Mouse (Mus musculus) midbrain, embryonic 14.5 days (tissue): ENCODE data around the gene Tjp1. TPM values are rescaled to one million over a fixed set of nuclear protein-coding genes. Genes with fewer than 3 reads are reported as not detected.
A peak's percentile ranks its signal among the peaks of the same experiment; 100 is the strongest.

Experiments used
- ATAC-seq: fragments of 200-750 bp; cut with Nextera tagmentation; 2 replicates; pipeline ENCODE4 v1.8.0; 2017; ENCODE audit warnings: moderate number of reproducible peaks, moderate library complexity; ENCODE audit not compliant: low FRiP score, low TSS enrichment
- DNase-seq: peaks from one replicate; pipeline ENCODE4 v3.0.0-alpha.2; 2015
- H3K27ac ChIP-seq: fragments of 300-500 bp; sonication (generic); replicated peaks from 2 replicates; pipeline ENCODE4 v1.5.1; 2014; ENCODE audit warnings: mild to moderate bottlenecking, low read depth, low read length, moderate library complexity
- H3K27me3 ChIP-seq: fragments of 300-500 bp; sonication (generic); 2 replicates; pipeline ENCODE4 v1.6.1; 2014; ENCODE audit warnings: low read length, control low read depth, mixed read lengths; ENCODE audit not compliant: control insufficient read depth, insufficient read depth
- H3K36me3 ChIP-seq: fragments of 300-500 bp; sonication (generic); 2 replicates; pipeline ENCODE4 v1.6.1; 2014; ENCODE audit warnings: low read length, control low read depth; ENCODE audit not compliant: control insufficient read depth, insufficient read depth
- H3K4me1 ChIP-seq: fragments of 300-500 bp; sonication (generic); 2 replicates; pipeline ENCODE4 v1.6.1; 2014; ENCODE audit warnings: mild to moderate bottlenecking, antibody characterized with exemption, low read length, control low read depth; ENCODE audit not compliant: control insufficient read depth, insufficient read depth
- H3K4me2 ChIP-seq: fragments of 300-500 bp; sonication (generic); 2 replicates; pipeline ENCODE4 v1.6.1; 2014; ENCODE audit warnings: mild to moderate bottlenecking, low read length, moderate library complexity
- H3K4me3 ChIP-seq: fragments of 300-500 bp; sonication (generic); replicated peaks from 2 replicates; pipeline ENCODE4 v1.5.1; 2014; ENCODE audit warnings: low read depth, low read length
- H3K9ac ChIP-seq: fragments of 300-500 bp; sonication (generic); replicated peaks from 2 replicates; pipeline ENCODE4 v1.6.1; 2014; ENCODE audit warnings: mild to moderate bottlenecking, low read length, moderate library complexity
- H3K9me3 ChIP-seq: fragments of 300-500 bp; sonication (generic); 2 replicates; pipeline ENCODE4 v1.6.1; 2016; ENCODE audit warnings: low read length, control low read depth, mixed read lengths; ENCODE audit not compliant: control insufficient read depth
- WGBS: fragments of 180-500 bp; shearing (Covaris S2); extraction: QIAGEN DNeasy Blood & Tissue Kit; methylation state at CpG from one replicate; pipeline ENCODE4 v1.1.7; 2014; 5-methylcytosine and 5-hydroxymethylcytosine counted together
- polyA plus RNA-seq: library from polyadenylated mRNA; unstranded; fragments of >200 nt; fragmentation: Nextera tagmentation; extraction: Ambion mirVana; gene quantifications from 2 replicates; pipeline ENCODE4 v1.2.1, GENCODE M21; 2014

Tjp1 gene
- 19.6 and 22.4 TPM in 2 replicates for polyA plus RNA-seq

GRCm38 (mm10) chr7:65527071-65528007 lies at the start of gene Tjp1:
Gene Tjp1, minus strand, starts transcription at chr7:65527781.
- Histone ChIP-seq H3K4me3 (peak within 1 kb of the TSS; percentile 65), H3K27me3 (peaks cover 21% of the 10 kb centered on the region), H3K4me1 (0 out of 2 replicates have a peak, but pooled peaks cover 6% of the 10 kb centered on the region), H3K4me2 (peak within 1 kb of the TSS; percentile 71), H3K36me3 (no peaks in the 10 kb centered on the region), H3K9ac (peak within 1 kb of the TSS; percentile 84), H3K27ac (peak within 1 kb of the TSS; percentile 91), H3K9me3 (no peaks in the 10 kb centered on the region)
- ATAC-seq (peak; percentile 86), DNase-seq (peak; percentile 85)
- under 1% methylated on average over 105 of the region's 115 CpGs for WGBS

- H3K36me3 ChIP-seq: no peaks in the 10 kb centered on the region
- peak; percentile 71 for DNase-seq
- 50% methylated on average over 12 of the region's 12 CpGs for WGBS
- H3K4me1 ChIP-seq: no peaks in the 10 kb centered on the region
- no peak overlapping the region for H3K9ac ChIP-seq
- no peak overlapping the region for H3K4me3 ChIP-seq
- H3K9me3 ChIP-seq: no peaks in the 10 kb centered on the region
- H3K27ac ChIP-seq: no peak overlapping the region
- H3K27me3 ChIP-seq: no peaks in the 10 kb centered on the region
- peak; percentile 37 for ATAC-seq
- H3K4me2 ChIP-seq: peak overlapping the region; percentile 25; the same call in 1 of the 2 replicates
Observed at GRCm38 (mm10) chr7:65577118-65577517, 49.5 kb upstream of the Tjp1 start.

GRCm38 (mm10) chr7:65572731-65573130 lies 45.1 kb upstream of the Tjp1 start:
- DNase-seq (peak; percentile 50), ATAC-seq (no peak)
- H3K4me1 ChIP-seq: no peaks in the 10 kb centered on the region
- H3K9ac ChIP-seq: no peak overlapping the region
- H3K9me3 ChIP-seq: no peaks in the 10 kb centered on the region
- H3K36me3 ChIP-seq: no peaks in the 10 kb centered on the region
- H3K4me2 ChIP-seq: no peak overlapping the region
- H3K27ac ChIP-seq: no peak overlapping the region
- 56% methylated on average over 5 of the region's 5 CpGs for WGBS
- no peaks in the 10 kb centered on the region for H3K27me3 ChIP-seq
- H3K4me3 ChIP-seq: no peak overlapping the region

DNA sequence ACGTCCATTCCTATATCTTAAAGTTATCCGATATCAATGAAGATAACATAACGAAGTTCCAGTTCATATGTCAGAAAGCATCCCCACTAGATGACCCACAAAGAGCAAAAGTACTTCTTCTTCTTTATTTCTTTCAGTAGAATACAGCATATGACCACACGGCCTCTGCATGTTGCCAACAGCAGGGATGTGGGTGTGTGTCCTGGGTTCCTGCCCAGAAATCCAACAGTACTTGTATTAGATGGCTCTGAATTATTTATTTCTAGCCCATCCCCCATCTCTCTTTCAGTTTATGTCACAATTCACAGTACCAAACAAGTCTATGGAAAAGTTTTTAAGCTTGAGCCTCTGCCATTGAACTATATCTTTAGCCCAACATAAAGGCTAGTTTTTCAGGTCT lies 43.1 kb upstream of the Tjp1 start:
- Histone ChIP-seq H3K4me3 (no peak overlapping the region), H3K9ac (no peak overlapping the region), H3K27me3 (no peaks in the 10 kb centered on the region), H3K4me1 (no peaks in the 10 kb centered on the region), H3K36me3 (no peaks in the 10 kb centered on the region), H3K9me3 (no peaks in the 10 kb centered on the region), H3K4me2 (no peak overlapping the region), H3K27ac (no peak overlapping the region)
- 87% methylated on average over 4 of the region's 4 CpGs for WGBS
- DNase-seq (peak; percentile 15), ATAC-seq (no peak)

DNA sequence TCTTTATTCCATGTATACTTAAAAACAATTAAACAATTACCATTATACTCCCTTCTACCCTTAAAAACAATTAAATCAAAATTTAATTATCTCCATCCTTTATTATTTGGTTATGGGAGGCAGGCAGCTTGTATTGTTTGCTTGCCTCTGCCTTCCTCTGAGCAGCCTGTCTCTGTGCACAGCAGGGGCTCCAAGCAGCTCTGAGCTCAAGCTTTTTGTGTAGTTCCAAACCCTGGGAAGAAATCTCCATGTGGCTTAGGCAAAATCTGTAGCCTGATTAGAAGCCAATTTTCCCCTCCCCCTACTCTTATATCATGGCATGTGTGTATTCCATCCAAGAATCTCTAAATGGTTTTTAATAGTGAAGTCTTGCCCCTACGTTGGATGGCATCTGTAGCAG lies 28.4 kb upstream of the Tjp1 start:
- no peak overlapping the region for H3K9ac ChIP-seq
- no peaks in the 10 kb centered on the region for H3K36me3 ChIP-seq
- no peak overlapping the region for H3K4me3 ChIP-seq
- ATAC-seq: no peak
- DNase-seq: peak; percentile 30
- WGBS: 26% methylated on average over 1 of the region's 1 CpGs
- no peaks in the 10 kb centered on the region for H3K27me3 ChIP-seq
- H3K4me2 ChIP-seq: no peak overlapping the region
- no peaks in the 10 kb centered on the region for H3K4me1 ChIP-seq
- H3K9me3 ChIP-seq: peaks cover 6% of the 10 kb centered on the region; the same call in 1 of the 2 replicates
- no peak overlapping the region for H3K27ac ChIP-seq

DNA sequence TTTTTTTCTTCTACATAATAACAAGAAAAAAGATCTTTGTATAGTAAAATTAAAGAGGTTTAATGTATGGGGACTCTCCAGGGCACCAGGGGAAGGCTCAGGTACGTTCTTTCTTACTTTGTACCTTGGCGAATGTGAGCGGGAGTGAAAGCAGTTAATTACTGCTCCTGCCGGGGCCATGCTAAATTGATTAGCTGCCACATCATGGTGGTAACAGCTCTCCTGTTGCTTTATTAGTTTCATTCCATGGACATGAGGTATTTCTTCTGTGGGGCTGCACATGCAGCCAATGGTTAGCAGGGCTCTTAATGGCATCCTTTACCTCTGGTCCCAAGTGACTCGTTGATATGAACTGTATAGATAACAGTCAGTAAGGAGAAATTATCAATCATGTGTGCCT lies 18.2 kb upstream of the Tjp1 start:
- ATAC-seq (no peak), DNase-seq (no peak)
- H3K4me2 ChIP-seq: no peak overlapping the region
- H3K9me3 ChIP-seq: no peaks in the 10 kb centered on the region
- no peaks in the 10 kb centered on the region for H3K27me3 ChIP-seq
- H3K9ac ChIP-seq: no peak overlapping the region
- WGBS: 63% methylated on average over 5 of the region's 5 CpGs
- no peaks in the 10 kb centered on the region for H3K36me3 ChIP-seq
- H3K27ac ChIP-seq: no peak overlapping the region
- no peak overlapping the region for H3K4me3 ChIP-seq
- H3K4me1 ChIP-seq: no peaks in the 10 kb centered on the region

- Histone ChIP-seq H3K27ac (no peak overlapping the region), H3K4me1 (0 out of 2 replicates have a peak, but pooled peaks cover 2% of the 10 kb centered on the region), H3K27me3 (peaks cover 18% of the 10 kb centered on the region; the same call in 1 of the 2 replicates), H3K4me2 (no peak overlapping the region), H3K9ac (no peak overlapping the region), H3K36me3 (no peaks in the 10 kb centered on the region), H3K9me3 (no peaks in the 10 kb centered on the region), H3K4me3 (no peak overlapping the region)
- ATAC-seq (no peak), DNase-seq (peak; percentile 31)
- WGBS: 3% methylated on average over 4 of the region's 4 CpGs
Observed at GRCm38 (mm10) chr7:65532689-65533088, 5.1 kb upstream of the Tjp1 start.

GRCm38 (mm10) chr7:65523116-65523515 lies 4.5 kb downstream of the Tjp1 start:
- WGBS: 90% methylated on average over 4 of the region's 4 CpGs
- DNase-seq: no peak
- H3K9ac ChIP-seq: no peak overlapping the region
- H3K27me3 ChIP-seq: peaks cover 5% of the 10 kb centered on the region
- no peak overlapping the region for H3K4me3 ChIP-seq
- ATAC-seq: no peak
- H3K4me2 ChIP-seq: no peak overlapping the region
- H3K4me1 ChIP-seq: 0 out of 2 replicates have a peak, but pooled peaks cover 6% of the 10 kb centered on the region
- H3K27ac ChIP-seq: no peak overlapping the region
- H3K36me3 ChIP-seq: no peaks in the 10 kb centered on the region
- H3K9me3 ChIP-seq: no peaks in the 10 kb centered on the region

DNA sequence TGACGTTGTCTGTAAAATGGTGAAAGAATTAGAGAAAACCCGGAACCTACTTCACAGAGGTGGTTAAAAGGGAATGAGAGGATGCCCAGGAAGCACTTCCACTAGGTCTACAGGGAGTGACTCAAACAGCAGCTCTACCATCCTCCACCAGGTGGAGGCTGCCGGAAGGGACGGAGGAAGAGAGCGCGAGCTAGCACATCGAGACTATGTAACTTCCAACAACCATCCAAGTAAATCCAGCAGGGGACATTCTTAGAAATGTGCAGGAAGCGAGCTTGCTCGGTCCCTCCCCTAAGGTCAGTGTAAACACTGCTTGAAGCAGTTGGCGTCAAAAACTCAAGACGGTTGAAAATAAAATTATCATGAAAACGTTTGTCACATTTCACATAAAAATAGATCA lies 5.1 kb downstream of the Tjp1 start:
- ATAC-seq (no peak), DNase-seq (no peak)
- Histone ChIP-seq H3K4me2 (no peak overlapping the region), H3K4me3 (no peak overlapping the region), H3K4me1 (0 out of 2 replicates have a peak, but pooled peaks cover 4% of the 10 kb centered on the region), H3K9me3 (no peaks in the 10 kb centered on the region), H3K27me3 (peaks cover 5% of the 10 kb centered on the region), H3K9ac (no peak overlapping the region), H3K36me3 (no peaks in the 10 kb centered on the region), H3K27ac (no peak overlapping the region)
- WGBS: 72% methylated on average over 12 of the region's 12 CpGs
